Mouse (Mus musculus): ENCODE results near the gene Lyzl4.

The Lyzl4 gene

GRCm38 (mm10) chr9:121528605-121529357 is 113.1 kb downstream of the Lyzl4 start:
- no peak for DNase-seq (ENCODE audit: low read depth, low spot score)

Data from embryo, embryonic 11.5 days (tissue).